Mouse (Mus musculus) lung, adult 2 months (tissue): ENCODE data around the gene Tmtc4. TPM values are rescaled to one million over a fixed set of nuclear protein-coding genes. Genes with fewer than 3 reads are reported as not detected.

Experiments
- DNase-seq: peaks from one replicate; pipeline ENCODE4 v3.0.0; 2022
- H3K4me1 ChIP-seq: fragments of 200-500 bp; 2 replicates; pipeline ENCODE4 v1.6.1; 2011; ENCODE audit warnings: low read length; ENCODE audit not compliant: control insufficient read depth, insufficient read depth
- H3K4me3 ChIP-seq: fragments of 200-500 bp; replicated peaks from 2 replicates; pipeline ENCODE3; 2011; ENCODE audit warnings: low read depth, mild to moderate bottlenecking, control low read depth, low read length; ENCODE audit errors: extremely low read depth
- CTCF ChIP-seq: fragments of 200-500 bp; IDR thresholded peaks from 2 replicates; pipeline ENCODE4 v1.5.1; 2011; ENCODE audit warnings: mild to moderate bottlenecking, low read length, control low read depth; ENCODE audit not compliant: insufficient read depth
- POLR2A ChIP-seq: fragments of 200-500 bp; IDR thresholded peaks from 2 replicates; pipeline ENCODE4 v1.6.1; 2011; ENCODE audit warnings: low read depth, mild to moderate bottlenecking, control low read depth, low read length, borderline replicate concordance; ENCODE audit errors: extremely low read depth
- WGBS: fragments of 180-500 bp; shearing (Covaris S2); methylation state at CpG from one replicate; pipeline ENCODE4 v1.1.7; 2018; 5-methylcytosine and 5-hydroxymethylcytosine counted together
- polyA plus RNA-seq: library from polyadenylated mRNA; depleted of rRNA; stranded (reverse); fragments of >200 nt; gene quantifications from 2 replicates; pipeline ENCODE4 v1.2.3, GENCODE M21; 2012

The Tmtc4 gene
- polyA plus RNA-seq, 1 experiment: 5.8 TPM

- DNase-seq: no peak
- TF ChIP-seq POLR2A (no peak), CTCF (no peak)
- Histone ChIP-seq H3K4me3 (no peak overlapping the region), H3K4me1 (no peaks in the 10 kb centered on the region)
- 91% methylated on average over 12 of the region's 12 CpGs for WGBS
Measured at GRCm38 (mm10) chr14:122891470-122891968, 92.3 kb downstream of the Tmtc4 start.

GRCm38 (mm10) chr14:122888480-122888872 is 95.4 kb downstream of the Tmtc4 start:
- DNase-seq: no peak
- TF ChIP-seq CTCF (no peak), POLR2A (no peak)
- 85% methylated on average over 1 of the region's 1 CpGs for WGBS
- Histone ChIP-seq H3K4me1 (no peaks in the 10 kb centered on the region), H3K4me3 (no peak overlapping the region)

DNA sequence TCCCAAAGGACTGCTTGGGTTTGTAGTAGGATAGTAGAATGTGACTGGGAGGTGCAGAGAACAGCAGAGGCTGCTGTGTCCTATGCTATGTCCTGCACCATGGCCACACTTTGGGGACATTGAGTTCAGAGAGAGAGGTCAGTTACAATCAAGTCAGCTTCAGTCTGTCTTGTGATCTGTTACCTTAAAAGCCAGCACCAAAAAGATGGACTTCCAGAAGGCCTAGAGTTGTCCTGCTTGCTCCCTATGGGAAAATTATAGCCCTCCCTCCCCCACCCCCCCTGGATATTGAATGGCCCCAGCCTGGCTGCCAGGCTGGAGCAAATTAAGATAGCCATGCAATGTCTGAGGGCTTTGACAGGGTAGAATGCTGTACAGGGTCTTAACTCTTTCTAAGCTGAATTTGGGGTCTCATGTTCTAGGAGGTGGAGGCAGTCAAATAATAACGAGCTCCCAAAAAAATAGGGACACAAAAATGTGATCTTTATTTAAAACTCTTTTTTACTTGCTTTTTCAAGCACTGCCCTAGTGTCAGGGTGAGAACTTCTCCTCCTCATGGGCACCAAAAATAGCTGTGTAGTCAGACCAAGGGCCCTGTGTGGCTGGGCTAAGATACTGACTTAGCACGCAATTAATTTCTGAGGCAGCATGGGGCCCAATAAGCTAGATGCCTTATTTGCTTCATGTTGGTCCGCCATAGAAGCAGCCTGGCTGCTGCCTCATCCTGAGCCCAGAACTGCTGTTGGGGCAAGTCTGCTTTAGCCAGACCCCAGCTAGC is 95.9 kb downstream of the Tmtc4 start:
- Histone ChIP-seq H3K4me1 (no peaks in the 10 kb centered on the region), H3K4me3 (no peak overlapping the region)
- no peak for DNase-seq
- TF ChIP-seq POLR2A (no peak), CTCF (no peak)
- 93% methylated on average over 3 of the region's 3 CpGs for WGBS

DNA sequence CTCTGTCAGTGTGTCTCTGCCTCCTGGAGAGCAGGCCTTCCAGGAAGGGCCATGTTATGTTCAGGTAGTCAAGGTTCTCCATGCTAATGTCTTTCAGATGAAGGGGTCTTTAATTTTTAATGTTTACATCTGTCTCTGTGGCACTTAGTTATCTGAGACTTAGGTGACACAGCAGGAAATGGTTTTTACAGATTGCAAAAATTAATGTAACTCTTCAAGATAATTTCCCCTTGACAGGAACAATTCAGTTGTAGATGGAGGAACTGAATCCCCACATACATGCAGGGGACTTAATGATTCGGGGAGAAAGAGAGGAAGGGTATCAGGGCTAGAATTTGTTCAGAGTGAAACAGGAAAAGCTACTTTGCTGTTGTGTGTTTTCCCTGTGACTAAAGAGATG is 96.6 kb downstream of the Tmtc4 start:
- WGBS: 85% methylated on average over 1 of the region's 1 CpGs
- no peak for TF ChIP-seq CTCF
- no peak for TF ChIP-seq POLR2A

GRCm38 (mm10) chr14:122885893-122886292 is 97.9 kb downstream of the Tmtc4 start:
- no peaks in the 10 kb centered on the region for H3K4me1 ChIP-seq
- no peak for TF ChIP-seq CTCF
- no peak for TF ChIP-seq POLR2A
- no peak for DNase-seq
- H3K4me3 ChIP-seq: no peak overlapping the region
- WGBS: 86% methylated on average over 7 of the region's 7 CpGs

More for the DNA sequence above, 96.6 kb downstream of the Tmtc4 start:
- no peak overlapping the region for H3K4me3 ChIP-seq
- H3K4me1 ChIP-seq: no peaks in the 10 kb centered on the region
- no peak for DNase-seq

DNA sequence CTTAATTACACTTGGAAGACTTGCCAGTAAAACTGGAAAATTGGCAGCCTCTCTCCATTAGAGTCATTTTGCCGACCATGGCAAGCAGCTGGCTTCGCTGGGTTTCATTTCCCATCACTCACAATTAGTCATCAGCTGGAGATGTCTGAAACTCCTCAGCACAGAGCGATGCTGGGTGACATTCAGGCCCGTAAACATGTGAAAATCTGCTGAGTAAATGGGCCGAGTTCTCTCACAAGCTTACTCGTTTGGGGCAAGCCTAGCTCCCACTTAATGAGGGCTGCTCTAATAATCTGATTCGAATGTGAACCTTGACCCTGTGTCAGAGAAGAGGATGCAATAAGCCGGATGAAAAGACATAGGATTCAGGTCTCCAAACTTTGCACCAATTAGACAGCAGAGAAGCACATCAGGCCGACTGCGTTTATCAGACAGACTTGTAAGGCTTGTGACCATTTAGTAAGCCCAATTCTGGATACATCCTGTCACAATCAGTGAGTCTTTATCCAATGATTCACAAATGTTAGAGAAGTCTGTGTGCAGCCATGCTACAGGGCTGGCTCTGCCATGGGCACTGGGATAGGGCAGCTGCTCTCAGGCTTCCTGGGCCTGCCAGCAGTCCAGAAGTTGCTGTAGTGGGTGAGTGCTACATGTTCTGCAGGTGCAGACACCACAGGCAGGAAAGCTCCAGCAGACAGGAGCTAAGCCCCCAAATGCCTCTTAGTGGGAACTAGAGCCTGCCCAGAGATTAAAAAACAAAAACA is 99.8 kb downstream of the Tmtc4 start:
- WGBS: 63% methylated on average over 10 of the region's 10 CpGs
- Histone ChIP-seq H3K4me1 (no peaks in the 10 kb centered on the region), H3K4me3 (no peak overlapping the region)
- DNase-seq: no peak
- TF ChIP-seq POLR2A: no peak
- no peak for TF ChIP-seq CTCF

DNA sequence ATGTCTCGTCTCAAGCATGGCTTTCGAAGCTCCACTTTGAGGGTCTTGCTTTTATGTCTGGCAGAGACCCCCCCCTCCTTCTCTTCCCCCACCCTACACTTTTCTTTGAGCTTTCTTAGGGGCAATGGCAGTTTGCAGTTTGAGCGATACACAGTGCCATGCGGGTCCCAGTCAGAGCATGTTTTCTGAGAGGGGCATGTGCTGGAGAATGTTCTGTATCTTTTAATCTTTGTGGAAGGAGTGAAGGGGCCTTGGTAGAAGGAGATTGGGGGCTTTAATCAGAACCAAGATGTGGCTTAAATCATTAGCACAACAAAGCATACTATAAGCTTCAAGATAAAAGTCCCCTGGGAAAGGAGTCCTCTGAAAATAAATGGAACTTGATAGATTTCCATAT is 100.4 kb downstream of the Tmtc4 start:
- no peak for DNase-seq
- TF ChIP-seq CTCF (no peak), POLR2A (no peak)
- 87% methylated on average over 4 of the region's 4 CpGs for WGBS
- Histone ChIP-seq H3K4me3 (no peak overlapping the region), H3K4me1 (no peaks in the 10 kb centered on the region)

- Histone ChIP-seq H3K4me3 (no peak overlapping the region), H3K4me1 (no peaks in the 10 kb centered on the region)
- 88% methylated on average over 7 of the region's 7 CpGs for WGBS
- DNase-seq: no peak
- no peak for TF ChIP-seq POLR2A
- no peak for TF ChIP-seq CTCF
Measured at GRCm38 (mm10) chr14:122882795-122883409, 100.9 kb downstream of the Tmtc4 start.

DNA sequence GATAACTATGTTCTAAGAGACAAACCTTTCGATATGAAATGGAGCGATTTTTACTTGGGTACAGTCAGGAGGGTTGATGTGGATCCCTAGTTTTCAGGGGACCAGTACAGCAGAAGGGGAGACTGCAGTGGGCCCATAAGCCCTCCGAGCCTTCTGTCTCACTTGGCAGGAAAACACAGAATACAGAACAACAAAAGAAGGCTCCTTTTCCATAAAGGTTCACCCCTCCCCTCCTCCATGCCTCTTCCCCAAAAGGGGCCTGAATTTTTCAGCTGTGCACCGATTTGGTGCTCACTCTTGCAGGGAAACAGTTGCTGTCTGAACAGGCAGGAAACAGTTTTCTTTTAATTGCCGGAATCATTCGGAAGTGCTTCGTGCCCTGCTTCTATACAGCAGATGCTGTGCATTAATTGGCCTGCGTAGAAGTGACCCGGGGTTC is 101.6 kb downstream of the Tmtc4 start:
- DNase-seq: no peak
- no peak overlapping the region for H3K4me3 ChIP-seq
- WGBS: 84% methylated on average over 9 of the region's 9 CpGs
- TF ChIP-seq CTCF (no peak), POLR2A (no peak)
- no peaks in the 10 kb centered on the region for H3K4me1 ChIP-seq

GRCm38 (mm10) chr14:122881699-122882098 is 102.1 kb downstream of the Tmtc4 start:
- TF ChIP-seq CTCF: no peak
- no peak for TF ChIP-seq POLR2A
- Histone ChIP-seq H3K4me1 (no peaks in the 10 kb centered on the region), H3K4me3 (no peak overlapping the region)
- WGBS: 83% methylated on average over 2 of the region's 2 CpGs
- DNase-seq: no peak
